Mouse (Mus musculus) neural tube, embryonic 14.5 days (tissue): ENCODE measurements at regions not wholly inside any gene's neighbourhood (a gene's known extent, or its start where the extent isn't known, plus 50 kb on each side); places are given as distances from the start of the nearest gene placed in this dataset.

Experiments used
- ATAC-seq: fragments of 200-750 bp; cut with Nextera tagmentation; 2 replicates; pipeline ENCODE4 v1.8.0; 2017; ENCODE audit warnings: low read depth, mild to moderate bottlenecking, moderate TSS enrichment, moderate library complexity
- H3K27ac ChIP-seq: fragments of 300-500 bp; sonication (generic); 2 replicates; pipeline ENCODE4 v1.5.1; 2014; ENCODE audit warnings: low read depth, mild to moderate bottlenecking, control low read depth, low read length, moderate library complexity, mixed read lengths
- H3K27me3 ChIP-seq: fragments of 300-500 bp; sonication (generic); 2 replicates; pipeline ENCODE4 v1.6.1; 2014; ENCODE audit warnings: low read length; ENCODE audit not compliant: control insufficient read depth, insufficient read depth
- H3K36me3 ChIP-seq: fragments of 300-500 bp; sonication (generic); 2 replicates; pipeline ENCODE4 v1.6.1; 2014; ENCODE audit warnings: low read length, mixed read lengths; ENCODE audit not compliant: control insufficient read depth, insufficient read depth
- H3K4me1 ChIP-seq: fragments of 300-500 bp; sonication (generic); 2 replicates; pipeline ENCODE4 v1.6.1; 2014; ENCODE audit warnings: low read length; ENCODE audit not compliant: control insufficient read depth, insufficient read depth
- H3K4me2 ChIP-seq: fragments of 300-500 bp; sonication (generic); 2 replicates; pipeline ENCODE4 v1.6.1; 2014; ENCODE audit warnings: mild to moderate bottlenecking, low read depth, low read length, control low read depth
- H3K4me3 ChIP-seq: fragments of 300-500 bp; sonication (generic); 2 replicates; pipeline ENCODE4 v1.5.1; 2014; ENCODE audit warnings: low read depth, low read length, control low read depth, mixed read lengths
- H3K9ac ChIP-seq: fragments of 300-500 bp; sonication (generic); replicated peaks from 2 replicates; pipeline ENCODE4 v1.6.1; 2014; ENCODE audit warnings: low read depth, mild to moderate bottlenecking, control low read depth, low read length, mixed read lengths
- H3K9me3 ChIP-seq: fragments of 300-500 bp; sonication (generic); 2 replicates; pipeline ENCODE4 v1.6.1; 2016; ENCODE audit warnings: low read length; ENCODE audit not compliant: control insufficient read depth
- WGBS: fragments of 180-500 bp; shearing (Covaris S2); extraction: QIAGEN DNeasy Blood & Tissue Kit; methylation state at CpG from one replicate; pipeline ENCODE4 v1.1.7; 2014; 5-methylcytosine and 5-hydroxymethylcytosine counted together

- WGBS = 46% methylated on average over 2 of the region's 2 CpGs
- ATAC-seq = peak; percentile 54
- Histone ChIP-seq H3K4me2 (no peak overlapping the region), H3K9me3 (no peaks in the 10 kb centered on the region), H3K9ac (no peak overlapping the region), H3K4me3 (no peak overlapping the region), H3K27me3 (no peaks in the 10 kb centered on the region), H3K4me1 (no peaks in the 10 kb centered on the region), H3K27ac (no peak overlapping the region), H3K36me3 (no peaks in the 10 kb centered on the region)
Measured at GRCm38 (mm10) chr14:33691690-33692089, 102.7 kb downstream of the Ptpn20 start.

- no peak overlapping the region for H3K4me2 ChIP-seq
- no peak overlapping the region for H3K27ac ChIP-seq
- 56% methylated on average over 2 of the region's 2 CpGs for WGBS
- H3K36me3 ChIP-seq = no peaks in the 10 kb centered on the region
- H3K4me3 ChIP-seq = no peak overlapping the region
- ATAC-seq = no peak
- no peaks in the 10 kb centered on the region for H3K4me1 ChIP-seq
- H3K27me3 ChIP-seq = no peaks in the 10 kb centered on the region
- no peak overlapping the region for H3K9ac ChIP-seq
- H3K9me3 ChIP-seq = no peaks in the 10 kb centered on the region
Measured at GRCm38 (mm10) chr14:33694224-33694623, 105.2 kb downstream of the Ptpn20 start.

GRCm38 (mm10) chr14:33695362-33695982, 106.5 kb downstream of the Ptpn20 start:
- no peaks in the 10 kb centered on the region for H3K4me1 ChIP-seq
- 24% methylated on average over 8 of the region's 8 CpGs for WGBS
- H3K4me2 ChIP-seq = no peak overlapping the region
- H3K9ac ChIP-seq = no peak overlapping the region
- no peak overlapping the region for H3K4me3 ChIP-seq
- peak; percentile 75; the same call in 1 of the 2 replicates for ATAC-seq
- H3K27me3 ChIP-seq = no peaks in the 10 kb centered on the region
- H3K9me3 ChIP-seq = no peaks in the 10 kb centered on the region
- no peak overlapping the region for H3K27ac ChIP-seq
- H3K36me3 ChIP-seq = no peaks in the 10 kb centered on the region

GRCm38 (mm10) chr14:33696817-33697216, 107.8 kb downstream of the Ptpn20 start:
- WGBS = 88% methylated on average over 3 of the region's 3 CpGs
- Histone ChIP-seq H3K4me3 (no peak overlapping the region), H3K4me2 (no peak overlapping the region)

GRCm38 (mm10) chr14:33699777-33700438, 110.9 kb downstream of the Ptpn20 start:
- no peak for ATAC-seq
- no peaks in the 10 kb centered on the region for H3K27me3 ChIP-seq
- no peak overlapping the region for H3K4me3 ChIP-seq
- 86% methylated on average over 13 of the region's 13 CpGs for WGBS
- no peaks in the 10 kb centered on the region for H3K36me3 ChIP-seq
- no peaks in the 10 kb centered on the region for H3K9me3 ChIP-seq
- no peaks in the 10 kb centered on the region for H3K4me1 ChIP-seq
- H3K4me2 ChIP-seq = no peak overlapping the region
- no peak overlapping the region for H3K9ac ChIP-seq
- H3K27ac ChIP-seq = no peak overlapping the region

More at GRCm38 (mm10) chr14:33696817-33697216, 107.8 kb downstream of the Ptpn20 start:
- Histone ChIP-seq H3K9me3 (no peaks in the 10 kb centered on the region), H3K27me3 (no peaks in the 10 kb centered on the region), H3K36me3 (no peaks in the 10 kb centered on the region), H3K9ac (no peak overlapping the region), H3K4me1 (no peaks in the 10 kb centered on the region), H3K27ac (no peak overlapping the region)
- ATAC-seq = no peak

GRCm38 (mm10) chr14:33707661-33708297, 118.8 kb downstream of the Ptpn20 start:
- H3K9ac ChIP-seq = no peak overlapping the region
- WGBS = 15% methylated on average over 6 of the region's 6 CpGs
- H3K4me2 ChIP-seq = no peak overlapping the region
- peak; percentile 69; the same call in 1 of the 2 replicates for ATAC-seq
- no peaks in the 10 kb centered on the region for H3K36me3 ChIP-seq
- no peaks in the 10 kb centered on the region for H3K27me3 ChIP-seq
- 0 out of 2 replicates have a peak overlapping the region, but pooled peaks have one; percentile 22 for H3K27ac ChIP-seq
- no peak overlapping the region for H3K4me3 ChIP-seq
- H3K4me1 ChIP-seq = 0 out of 2 replicates have a peak, but pooled peaks cover 3% of the 10 kb centered on the region
- H3K9me3 ChIP-seq = no peaks in the 10 kb centered on the region

- H3K9me3 ChIP-seq = no peaks in the 10 kb centered on the region
- H3K4me1 ChIP-seq = 0 out of 2 replicates have a peak, but pooled peaks cover 3% of the 10 kb centered on the region
- WGBS = 79% methylated on average over 4 of the region's 4 CpGs
- no peak overlapping the region for H3K9ac ChIP-seq
- no peaks in the 10 kb centered on the region for H3K36me3 ChIP-seq
- H3K4me3 ChIP-seq = no peak overlapping the region
- 0 out of 2 replicates have a peak, but pooled peaks have one; percentile 24 for ATAC-seq
- H3K27me3 ChIP-seq = no peaks in the 10 kb centered on the region
- no peak overlapping the region for H3K27ac ChIP-seq
- H3K4me2 ChIP-seq = no peak overlapping the region
Measured at GRCm38 (mm10) chr14:33708298-33708665, 119.3 kb downstream of the Ptpn20 start.

GRCm38 (mm10) chr14:33712458-33712857, 123.5 kb downstream of the Ptpn20 start:
- ATAC-seq = no peak
- H3K4me1 ChIP-seq = 0 out of 2 replicates have a peak, but pooled peaks cover 3% of the 10 kb centered on the region
- H3K9me3 ChIP-seq = no peaks in the 10 kb centered on the region
- 96% methylated on average over 1 of the region's 1 CpGs for WGBS
- no peaks in the 10 kb centered on the region for H3K27me3 ChIP-seq
- H3K9ac ChIP-seq = no peak overlapping the region
- H3K4me3 ChIP-seq = no peak overlapping the region
- H3K36me3 ChIP-seq = no peaks in the 10 kb centered on the region
- no peak overlapping the region for H3K27ac ChIP-seq
- H3K4me2 ChIP-seq = no peak overlapping the region

GRCm38 (mm10) chr14:33719651-33720050, 130.6 kb downstream of the Ptpn20 start:
- Histone ChIP-seq H3K4me1 (no peaks in the 10 kb centered on the region), H3K4me3 (no peak overlapping the region), H3K9me3 (no peaks in the 10 kb centered on the region), H3K9ac (no peak overlapping the region), H3K27ac (no peak overlapping the region), H3K4me2 (no peak overlapping the region), H3K36me3 (no peaks in the 10 kb centered on the region), H3K27me3 (no peaks in the 10 kb centered on the region)
- no peak for ATAC-seq
- 86% methylated on average over 6 of the region's 6 CpGs for WGBS
